8 mouse cellular contexts compared by ENCODE assay signal in the genomic region with DNA sequence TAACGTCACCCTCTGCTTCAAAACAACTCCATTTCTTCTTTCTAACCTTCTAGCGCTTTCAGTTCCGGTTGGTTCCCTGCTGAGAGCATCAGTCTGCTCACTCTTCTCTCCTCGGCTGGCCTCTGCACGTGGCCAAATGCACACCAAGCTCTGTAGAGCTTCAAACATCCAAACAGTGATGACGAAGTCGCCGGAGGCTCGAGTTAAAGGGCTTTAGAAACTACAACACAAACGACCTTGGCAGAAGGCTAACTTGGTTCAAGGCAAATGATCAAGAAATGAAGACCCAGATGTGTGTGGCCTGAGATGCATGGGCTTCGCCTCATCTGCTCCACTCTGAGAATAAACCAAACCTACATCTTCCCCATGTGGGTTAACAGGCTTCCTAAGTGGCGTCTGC. TPM values are rescaled to one million over a fixed set of nuclear protein-coding genes. Genes with fewer than 3 reads are reported as not detected.
DNase-seq lines count a peak whose midpoint lies in the region; ATAC-seq and TF ChIP-seq lines count a peak whose summit lies in the region.

No protein-coding gene starts in this region.

- H3K36me3 ChIP-seq in megakaryocyte, embryonic 14.5 days (replicated peaks; ENCODE audit: low read length), result peaks cover 24% of the 10 kb centered on the region
- peaks cover 6% of the 10 kb centered on the region; the same call in 1 of the 2 replicates for H3K36me3 ChIP-seq in small intestine, adult 2 months (ENCODE audit: control insufficient read depth, insufficient read depth, low read length)

- peak; percentile 33 for ATAC-seq in granulocyte monocyte progenitor cell, adult 5-6 weeks (replicated peaks; ENCODE audit: poor library complexity, severe bottlenecking)

- TF ChIP-seq POLR2A in small intestine, adult 2 months (IDR thresholded peaks at IDR 0.05; ENCODE audit: low read depth, low read length), result no peak

- no peaks in the 10 kb centered on the region for H3K27me3 ChIP-seq in megakaryocyte, embryonic 14.5 days (replicated peaks)
- H3K27me3 ChIP-seq in small intestine, adult 2 months (ENCODE audit: control insufficient read depth, insufficient read depth, low read length), result no peaks in the 10 kb centered on the region

- H3K9me3 ChIP-seq in megakaryocyte, embryonic 14.5 days, result no peaks in the 10 kb centered on the region

- peaks cover 65% of the 10 kb centered on the region for H3K4me1 ChIP-seq in megakaryocyte, embryonic 14.5 days
- peaks cover 11% of the 10 kb centered on the region; the same call in 1 of the 2 replicates for H3K4me1 ChIP-seq in small intestine, adult 2 months (ENCODE audit: control insufficient read depth, insufficient read depth, insufficient read length, low read length)

- TF ChIP-seq CTCF in small intestine, adult 2 months (IDR thresholded peaks at IDR 0.05; ENCODE audit: extremely low read depth, insufficient read length, insufficient replicate concordance, low read depth, low read length), result no peak

- 5% methylated on average over 12 of the region's 12 CpGs for WGBS in small intestine, adult 2 months

- H3K4me3 ChIP-seq in megakaryocyte, embryonic 14.5 days (replicated peaks), result peak overlapping the region; percentile 96
- H3K4me3 ChIP-seq in small intestine, adult 2 months (ENCODE audit: low read depth, low read length), result peak overlapping the region; percentile 84

- DNase-seq in ovary, postnatal 36 days (ENCODE audit: low spot score), result peak; percentile 23
- DNase-seq in ovary, postnatal 14 days (ENCODE audit: low spot score), result no peak
- DNase-seq in cerebellum, adult 9-11 months, result peak; percentile 65
- DNase-seq in kidney, postnatal 10 days, result peak; percentile 26
- no peak for DNase-seq in gastrocnemius, adult 18-20 months (ENCODE audit: low spot score)

- peak overlapping the region; percentile 77 for H3K27ac ChIP-seq in small intestine, adult 2 months (ENCODE audit: insufficient read depth, low read depth, low read length)

RNA-seq across cellular contexts. Expression of a gene that starts 0.9 kb away (rescaled TPM):
- 22.6 and 36.8 TPM in 2 replicates for total RNA-seq in granulocyte monocyte progenitor cell, adult 5-6 weeks (2014; fragmentation: Nextera tagmentation)
- 17.3 and 21.5 TPM in 2 replicates for total RNA-seq in granulocyte monocyte progenitor cell, adult 5-6 weeks (2017)
- 3.4 and 10.7 TPM in 2 replicates for polyA plus RNA-seq in megakaryocyte, embryonic 14.5 days (2012; ENCODE audit: insufficient read depth, low replicate concordance)
- polyA plus RNA-seq in small intestine, adult 2 months (2012; rRNA removed), result 36.0 and 41.3 TPM in 2 replicates
- 100 to 1,000 TPM; 394 to 432 TPM for total RNA-seq in gastrocnemius, adult 18-20 months (2021)

Comparison
In these comparisons a context has a peak if more than half of its experiments do, and no peak if none do; other contexts are left out.
1. DNase-seq: peak in ovary, postnatal 36 days (single experiment), cerebellum, adult 9-11 months (single experiment) and kidney, postnatal 10 days (single experiment); none in ovary, postnatal 14 days (single experiment) and gastrocnemius, adult 18-20 months (single experiment).
2. RNA of a gene that starts 0.9 kb away (total RNA-seq): 394 to 432 TPM in gastrocnemius, adult 18-20 months; 17.3 to 36.8 TPM in granulocyte monocyte progenitor cell, adult 5-6 weeks; every median in the first group is over 10 times any median in the second.